Mouse (Mus musculus) limb, embryonic 14.5 days (tissue): ENCODE measurements around the gene Dnm1. TPM values are rescaled to one million over a fixed set of nuclear protein-coding genes. Genes with fewer than 3 reads are reported as not detected.

ENCODE experiments used
- ATAC-seq: fragments of 200-750 bp; cut with Nextera tagmentation; 2 replicates; pipeline ENCODE4 v1.8.0; 2017; ENCODE audit warnings: low read depth, moderate number of reproducible peaks, moderate TSS enrichment; ENCODE audit not compliant: low FRiP score
- DNase-seq: peaks from one replicate; pipeline ENCODE4 v3.0.0-alpha.2; 2015; ENCODE audit warnings: low spot score
- H3K27ac ChIP-seq: fragments of 300-500 bp; sonication (generic); replicated peaks from 2 replicates; pipeline ENCODE4 v1.5.1; 2014; ENCODE audit warnings: low read depth, mild to moderate bottlenecking, low read length, moderate library complexity, mixed read lengths
- H3K27me3 ChIP-seq: fragments of 300-500 bp; sonication (generic); 2 replicates; pipeline ENCODE4 v1.6.1; 2014; ENCODE audit warnings: low read length, mixed read lengths; ENCODE audit not compliant: control insufficient read depth, insufficient read depth
- H3K36me3 ChIP-seq: fragments of 300-500 bp; sonication (generic); 2 replicates; pipeline ENCODE4 v1.6.1; 2014; ENCODE audit warnings: mild to moderate bottlenecking, low read length, moderate library complexity, mixed read lengths; ENCODE audit not compliant: control insufficient read depth, insufficient read depth
- H3K4me1 ChIP-seq: fragments of 300-500 bp; sonication (generic); 2 replicates; pipeline ENCODE4 v1.6.1; 2014; ENCODE audit warnings: antibody characterized with exemption, low read length, mixed read lengths; ENCODE audit not compliant: control insufficient read depth, insufficient read depth
- H3K4me2 ChIP-seq: fragments of 300-500 bp; sonication (generic); replicated peaks from 2 replicates; pipeline ENCODE4 v1.6.1; 2014; ENCODE audit warnings: low read depth, mild to moderate bottlenecking, low read length, moderate library complexity; ENCODE audit not compliant: severe bottlenecking
- H3K4me3 ChIP-seq: fragments of 300-500 bp; sonication (generic); replicated peaks from 2 replicates; pipeline ENCODE4 v1.5.1; 2014; ENCODE audit warnings: low read length
- H3K9ac ChIP-seq: fragments of 300-500 bp; sonication (generic); 2 replicates; pipeline ENCODE4 v1.6.1; 2014; ENCODE audit warnings: mild to moderate bottlenecking, low read depth, low read length, moderate library complexity; ENCODE audit not compliant: severe bottlenecking
- H3K9me3 ChIP-seq: fragments of 300-500 bp; sonication (generic); 2 replicates; pipeline ENCODE4 v1.6.1; 2016; ENCODE audit warnings: low read length; ENCODE audit not compliant: control insufficient read depth
- POLR2A ChIP-seq: fragments of 200-500 bp; IDR thresholded peaks from 2 replicates; pipeline ENCODE4 v1.8.0; 2012; ENCODE audit warnings: inconsistent platforms, mild to moderate bottlenecking, moderate library complexity, borderline replicate concordance; ENCODE audit not compliant: insufficient read depth, insufficient read length; ENCODE audit errors: extremely low read depth
- WGBS: fragments of 180-500 bp; shearing (Covaris S2); extraction: QIAGEN DNeasy Blood & Tissue Kit; methylation state at CpG from one replicate; pipeline ENCODE4 v1.1.7; 2014; 5-methylcytosine and 5-hydroxymethylcytosine counted together
- polyA plus RNA-seq, 2 experiments: library from polyadenylated mRNA; depleted of rRNA in 1 of 2; stranded (reverse) in 1 of 2; unstranded in 1 of 2; fragments of >200 nt; fragmentation: Nextera tagmentation in 1 of 2; extraction: Ambion mirVana in 1 of 2; gene quantifications; 2 replicates each; pipeline versions ENCODE4 v1.2.1 to v1.2.3; 2012 to 2014

Gene Dnm1
- polyA plus RNA-seq, 2 experiments: 46.0 to 318 TPM

DNA sequence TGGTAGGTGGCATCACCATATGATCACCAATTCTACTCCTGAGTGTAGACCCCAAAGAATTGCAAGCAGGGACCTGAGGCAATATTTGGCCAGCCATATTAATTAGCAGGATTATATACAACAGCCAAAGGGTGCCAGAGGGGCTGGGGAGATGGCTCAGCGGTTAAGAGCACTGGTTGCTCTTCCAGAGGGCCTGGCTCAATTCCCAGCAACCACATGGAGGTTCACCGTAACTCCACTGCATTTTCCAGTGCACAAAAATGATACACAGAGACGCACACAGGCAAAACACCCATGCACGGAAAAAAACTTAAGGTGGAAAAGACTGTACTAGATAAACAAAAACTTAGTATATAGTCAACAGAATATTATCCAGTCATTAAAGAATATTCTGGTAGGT, 25.9 kb downstream of the Dnm1 start:
- Histone ChIP-seq H3K4me2 (no peak overlapping the region), H3K4me3 (no peak overlapping the region), H3K36me3 (peaks cover 58% of the 10 kb centered on the region), H3K27ac (no peak overlapping the region), H3K27me3 (no peaks in the 10 kb centered on the region), H3K9ac (no peak overlapping the region), H3K9me3 (no peaks in the 10 kb centered on the region), H3K4me1 (peaks cover 33% of the 10 kb centered on the region)
- no peak for TF ChIP-seq POLR2A
- ATAC-seq: no peak
- no peak for DNase-seq
- WGBS: 58% methylated on average over 4 of the region's 4 CpGs

DNA sequence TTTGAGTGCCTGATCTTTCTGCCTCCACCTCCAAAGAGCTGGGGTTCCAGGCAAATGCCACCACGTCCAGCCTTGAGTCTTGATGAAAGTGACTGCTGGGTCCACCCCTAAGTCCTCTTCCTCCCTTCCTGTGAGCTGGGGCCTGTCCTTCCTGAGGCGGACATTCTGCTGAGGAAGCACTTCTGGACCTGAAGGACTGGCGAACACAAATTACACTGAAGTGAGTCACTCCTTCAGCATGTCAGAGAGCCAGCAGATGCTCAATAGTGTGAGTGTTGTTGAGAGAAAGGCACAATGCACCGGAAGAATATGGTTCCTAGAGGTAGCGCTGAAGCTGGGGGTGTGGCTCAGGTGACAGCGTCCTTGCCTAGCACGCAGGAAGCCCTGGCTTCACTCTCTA, 27.8 kb downstream of the Dnm1 start:
- no peak for TF ChIP-seq POLR2A
- DNase-seq: no peak
- WGBS: 66% methylated on average over 7 of the region's 7 CpGs
- Histone ChIP-seq H3K9ac (no peak overlapping the region), H3K27ac (no peak overlapping the region), H3K27me3 (no peaks in the 10 kb centered on the region), H3K4me1 (peaks cover 35% of the 10 kb centered on the region), H3K4me2 (no peak overlapping the region), H3K9me3 (no peaks in the 10 kb centered on the region), H3K36me3 (peaks cover 43% of the 10 kb centered on the region), H3K4me3 (no peak overlapping the region)
- no peak for ATAC-seq

DNA sequence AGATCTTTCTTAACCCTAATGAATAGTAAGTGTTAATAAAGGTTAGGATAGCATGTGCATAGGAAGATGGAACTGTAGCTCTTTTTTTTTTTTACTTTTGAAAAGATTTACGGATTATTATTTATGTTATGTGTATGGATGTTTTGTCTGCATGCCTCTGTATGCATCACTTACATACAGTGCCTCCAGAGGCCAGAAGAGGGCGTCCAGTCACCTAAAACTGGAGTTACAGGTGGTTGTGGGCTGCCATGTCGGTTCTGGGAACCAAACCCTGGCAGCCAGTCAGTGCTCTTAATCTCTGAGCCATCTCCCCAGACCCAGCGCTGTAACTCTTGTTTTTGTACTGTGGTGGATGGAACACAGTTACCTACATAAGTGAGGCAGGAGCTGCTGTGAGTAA, 28.8 kb downstream of the Dnm1 start:
- DNase-seq (no peak), ATAC-seq (no peak)
- Histone ChIP-seq H3K9ac (no peak overlapping the region), H3K4me1 (peaks cover 35% of the 10 kb centered on the region), H3K27me3 (no peaks in the 10 kb centered on the region), H3K4me2 (no peak overlapping the region), H3K27ac (no peak overlapping the region), H3K9me3 (no peaks in the 10 kb centered on the region), H3K4me3 (no peak overlapping the region), H3K36me3 (peaks cover 48% of the 10 kb centered on the region)
- WGBS: 57% methylated on average over 4 of the region's 4 CpGs
- no peak for TF ChIP-seq POLR2A

DNA sequence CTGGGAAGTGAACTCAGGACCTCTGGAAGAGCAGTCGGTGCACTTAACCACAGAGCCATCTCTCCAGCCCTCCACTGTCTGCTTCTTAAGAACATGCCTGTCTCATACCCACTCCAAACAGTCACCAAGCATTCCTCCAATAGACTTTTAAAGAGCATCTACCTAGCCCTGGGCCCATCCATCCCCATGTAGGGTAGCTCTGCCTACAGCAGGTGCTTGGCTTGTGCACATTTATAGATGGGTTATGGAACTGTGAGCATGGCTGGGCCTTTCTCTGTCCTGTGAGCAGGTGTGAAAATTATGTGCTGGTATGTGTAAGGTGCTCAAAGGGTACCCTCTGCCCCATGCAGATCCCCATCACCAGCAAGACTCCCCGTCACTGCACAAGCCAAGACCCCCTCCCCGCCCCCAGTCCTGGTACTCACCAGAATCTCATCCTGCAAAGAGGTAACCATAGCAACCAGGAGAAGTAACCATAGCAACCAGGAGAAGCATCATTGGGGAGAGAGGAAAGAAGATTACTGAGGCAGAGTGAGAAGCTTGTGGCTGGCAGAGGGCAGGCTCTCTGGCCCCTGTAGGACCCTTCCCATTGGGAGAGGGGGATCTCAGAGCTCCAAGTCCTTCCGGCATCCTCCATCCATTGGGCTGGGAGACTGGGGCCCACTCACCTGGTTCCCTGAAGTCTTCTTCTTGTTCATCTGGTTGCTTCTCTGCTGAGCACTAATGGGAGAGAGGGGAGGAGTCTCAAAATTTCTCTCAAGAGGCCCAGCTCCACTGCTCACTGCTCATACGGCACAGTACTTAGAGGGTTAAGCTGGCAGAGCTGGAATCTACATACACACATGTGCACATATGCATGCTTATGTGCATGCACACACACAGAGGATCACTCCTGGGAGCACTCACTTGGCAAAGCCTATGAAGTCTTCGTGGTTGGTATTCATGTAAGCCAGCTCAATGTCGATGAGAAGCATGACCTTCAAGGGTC, 30.1 kb downstream of the Dnm1 start:
- no peak for ATAC-seq
- Histone ChIP-seq H3K27me3 (no peaks in the 10 kb centered on the region), H3K4me2 (no peak overlapping the region), H3K9ac (no peak overlapping the region), H3K9me3 (no peaks in the 10 kb centered on the region), H3K4me3 (no peak overlapping the region), H3K27ac (no peak overlapping the region), H3K36me3 (peaks cover 48% of the 10 kb centered on the region), H3K4me1 (peaks cover 30% of the 10 kb centered on the region)
- TF ChIP-seq POLR2A: no peak
- no peak for DNase-seq
- WGBS: 87% methylated on average over 7 of the region's 7 CpGs

DNA sequence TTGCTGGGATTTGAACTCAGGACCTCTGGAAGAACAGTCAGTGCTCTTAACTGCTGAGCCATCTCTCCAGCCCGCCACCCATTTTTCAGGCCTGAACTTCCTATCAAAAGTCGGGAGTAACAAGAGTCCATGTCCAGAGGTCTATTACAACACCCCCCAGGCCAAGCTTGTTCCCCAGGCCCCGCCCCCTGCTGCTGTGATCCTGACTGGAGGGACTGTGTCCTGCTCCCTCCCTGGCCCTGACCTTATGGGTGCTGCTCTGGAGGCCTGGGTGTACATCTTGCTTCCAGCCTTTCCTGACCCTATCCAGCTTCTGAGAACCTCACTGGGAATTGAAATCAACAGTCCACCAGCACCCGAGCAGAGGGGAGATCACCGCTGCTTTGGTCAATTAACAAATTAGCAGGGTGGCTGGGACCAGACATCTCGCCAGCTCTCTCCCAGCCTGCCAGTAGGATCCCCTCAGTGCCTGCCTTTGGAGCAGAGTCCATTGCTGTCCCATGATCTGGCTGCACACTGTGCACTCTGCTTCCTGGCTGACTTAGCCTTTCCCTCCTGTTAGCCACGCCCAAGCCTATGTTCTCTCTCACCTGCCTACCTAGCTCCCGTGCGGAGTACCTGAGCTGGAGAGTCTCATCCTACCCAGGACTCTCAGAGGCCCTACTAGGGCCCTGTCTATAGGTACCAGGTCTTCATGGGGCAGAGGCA, 31.4 kb downstream of the Dnm1 start:
- H3K27ac ChIP-seq: peak overlapping the region; percentile 27; the same call in 1 of the 2 replicates

More for the DNA sequence above, 31.4 kb downstream of the Dnm1 start:
- H3K4me1 ChIP-seq: peaks cover 34% of the 10 kb centered on the region
- H3K27me3 ChIP-seq: no peaks in the 10 kb centered on the region
- H3K4me2 ChIP-seq: no peak overlapping the region
- no peak overlapping the region for H3K9ac ChIP-seq
- ATAC-seq (no peak), DNase-seq (no peak)
- no peaks in the 10 kb centered on the region for H3K9me3 ChIP-seq
- H3K36me3 ChIP-seq: peaks cover 42% of the 10 kb centered on the region
- TF ChIP-seq POLR2A: no peak
- WGBS: 61% methylated on average over 9 of the region's 9 CpGs
- H3K4me3 ChIP-seq: no peak overlapping the region
